Comparison of ENCODE assay signal across 8 mouse cellular contexts in genomic region chr4:114999445-114999772, GRCm38 (mm10). TPM values are rescaled to one million over a fixed set of nuclear protein-coding genes. Genes with fewer than 3 reads are reported as not detected.
DNase-seq lines count a peak whose midpoint lies in the region; ATAC-seq and TF ChIP-seq lines count a peak whose summit lies in the region.

No protein-coding gene starts in this region.

- intact Hi-C loops in heart, postnatal 36 days (cut with DNase I): loop anchor here (1.0 to 5.0 kb wide), 2 partner anchors 12 to 98 kb away; partner anchors contain the start of gene Cmpk1

- no peaks in the 10 kb centered on the region for H3K9me3 ChIP-seq in heart, embryonic 14.5 days (ENCODE audit: control insufficient read depth, low read length)
- H3K9me3 ChIP-seq in ES-Bruce4 (replicated peaks; ENCODE audit: control insufficient read depth, insufficient read depth, low read length, poor library complexity, severe bottlenecking): no peaks in the 10 kb centered on the region
- H3K9me3 ChIP-seq in forebrain, embryonic 15.5 days: no peaks in the 10 kb centered on the region
- H3K9me3 ChIP-seq in liver, embryonic 16.5 days (replicated peaks; ENCODE audit: control insufficient read depth, low read length): no peaks in the 10 kb centered on the region

- H3K4me2 ChIP-seq in heart, embryonic 14.5 days (ENCODE audit: low read length): peak overlapping the region; percentile 69
- H3K4me2 ChIP-seq in forebrain, embryonic 15.5 days (replicated peaks): peak overlapping the region; percentile 68
- peak overlapping the region; percentile 99 for H3K4me2 ChIP-seq in liver, embryonic 16.5 days (ENCODE audit: low read depth, low read length)

- peaks cover 14% of the 10 kb centered on the region for H3K36me3 ChIP-seq in heart, embryonic 14.5 days (ENCODE audit: control insufficient read depth, insufficient read depth, low read length)
- no peaks in the 10 kb centered on the region; the same call in 1 of the 2 replicates for H3K36me3 ChIP-seq in ES-Bruce4 (ENCODE audit: control insufficient read depth, insufficient read depth, low read length, poor library complexity, severe bottlenecking)
- no peaks in the 10 kb centered on the region; the same call in 1 of the 2 replicates for H3K36me3 ChIP-seq in forebrain, embryonic 15.5 days
- peaks cover 11% of the 10 kb centered on the region for H3K36me3 ChIP-seq in liver, embryonic 16.5 days (ENCODE audit: control insufficient read depth, insufficient read depth)

- H3K27me3 ChIP-seq in heart, embryonic 14.5 days (ENCODE audit: control insufficient read depth, insufficient read depth, low read length): no peaks in the 10 kb centered on the region
- H3K27me3 ChIP-seq in ES-Bruce4 (ENCODE audit: control insufficient read depth, insufficient read depth, low read length, poor library complexity, severe bottlenecking): no peaks in the 10 kb centered on the region; the same call in 1 of the 2 replicates
- no peaks in the 10 kb centered on the region for H3K27me3 ChIP-seq in forebrain, embryonic 15.5 days
- H3K27me3 ChIP-seq in liver, embryonic 16.5 days (ENCODE audit: control insufficient read depth, insufficient read depth, low read depth, low read length): no peaks in the 10 kb centered on the region

- H3K9ac ChIP-seq in heart, embryonic 14.5 days (ENCODE audit: low read length): peak overlapping the region; percentile 74
- H3K9ac ChIP-seq in ES-Bruce4 (ENCODE audit: low read depth, poor library complexity, severe bottlenecking): peak overlapping the region; percentile 92
- H3K9ac ChIP-seq in forebrain, embryonic 15.5 days (replicated peaks): peak overlapping the region; percentile 59
- peak overlapping the region; percentile 83 for H3K9ac ChIP-seq in liver, embryonic 16.5 days (ENCODE audit: low read depth, low read length)

- H3K4me1 ChIP-seq in heart, embryonic 14.5 days (ENCODE audit: control insufficient read depth in 2 of 2, insufficient read depth in 2 of 2, low read length in 2 of 2): peaks cover 0 to 15% of the 10 kb centered on the region in 2 experiments; a peak in 2 of 4 replicates
- no peaks in the 10 kb centered on the region for H3K4me1 ChIP-seq in ES-Bruce4 (ENCODE audit: control insufficient read depth, insufficient read depth, low read length)
- H3K4me1 ChIP-seq in forebrain, embryonic 15.5 days: peaks cover 18% of the 10 kb centered on the region
- peaks cover 14% of the 10 kb centered on the region for H3K4me1 ChIP-seq in liver, embryonic 16.5 days (ENCODE audit: control insufficient read depth, low read depth, low read length)

- no peak for TF ChIP-seq POLR2A in ES-Bruce4 (IDR thresholded peaks at IDR 0.05; ENCODE audit: insufficient read depth, low read length)

- DNase-seq in heart, postnatal 36 days: no peak
- no peak for DNase-seq in natural killer cell, adult 2 months (ENCODE audit: low spot score in 2 of 2)
- no peak for DNase-seq in urinary bladder, postnatal 10 days (ENCODE audit: low spot score)
- no peak for DNase-seq in testis, postnatal 10 days (ENCODE audit: low spot score)

- no peak for ATAC-seq in heart, embryonic 14.5 days (ENCODE audit: insufficient number of reproducible peaks, insufficient read depth, low FRiP score, low read depth)
- no peak; the same call in 1 of the 2 replicates for ATAC-seq in forebrain, embryonic 15.5 days (replicated peaks)
- no peak for ATAC-seq in liver, embryonic 16.5 days (ENCODE audit: low read depth)

- TF ChIP-seq CTCF in ES-Bruce4 (IDR thresholded peaks at IDR 0.05; ENCODE audit: low read depth, low read length): no peak

- peak overlapping the region; percentile 65 to 98 for H3K4me3 ChIP-seq in heart, embryonic 14.5 days (ENCODE audit: control insufficient read depth in 1 of 2, insufficient read depth in 1 of 2, low read depth in 1 of 2, low read length in 2 of 2)
- H3K4me3 ChIP-seq in ES-Bruce4 (ENCODE audit: low read depth, low read length): peak overlapping the region; percentile 99
- H3K4me3 ChIP-seq in forebrain, embryonic 15.5 days: peak overlapping the region; percentile 57
- H3K4me3 ChIP-seq in liver, embryonic 16.5 days (ENCODE audit: low read depth, low read length): peak overlapping the region; percentile 99

- no peak for TF ChIP-seq EP300 in ES-Bruce4 (IDR thresholded peaks at IDR 0.05; ENCODE audit: insufficient read depth, low read depth, low read length)

- H3K27ac ChIP-seq in heart, embryonic 14.5 days (replicated peaks in 1 of 2; ENCODE audit: control insufficient read depth in 1 of 2, insufficient read depth in 1 of 2, low read depth in 2 of 2, low read length in 2 of 2): peak overlapping the region; percentile 93 to 99
- H3K27ac ChIP-seq in ES-Bruce4 (ENCODE audit: insufficient read depth, low read length): peak overlapping the region; percentile 97
- H3K27ac ChIP-seq in forebrain, embryonic 15.5 days (replicated peaks): peak overlapping the region; percentile 96
- peak overlapping the region; percentile 94 for H3K27ac ChIP-seq in liver, embryonic 16.5 days (ENCODE audit: low read length)

- WGBS in heart, embryonic 14.5 days: 8% methylated on average over 9 of the region's 9 CpGs
- WGBS in forebrain, embryonic 15.5 days: 9% methylated on average over 9 of the region's 9 CpGs
- WGBS in liver, embryonic 16.5 days (ENCODE audit: insufficient replicate concordance): 11% methylated on average over 9 of the region's 9 CpGs

RNA-seq across cellular contexts. Expression of gene Stil, which starts 0.6 kb away (rescaled TPM):
- polyA plus RNA-seq in heart, embryonic 14.5 days (2014; fragmentation: Nextera tagmentation; extraction: Ambion mirVana): 9.8 and 11.1 TPM in 2 replicates
- total RNA-seq in heart, postnatal 36 days (2021): under 1 TPM; 0.16 to 0.28 TPM
- 23.5 and 25.3 TPM in 2 replicates for polyA plus RNA-seq in ES-Bruce4 (2011; ENCODE audit: insufficient read depth, insufficient read length, low read depth, missing spikeins)
- 5.7 and 6.5 TPM in 2 replicates for polyA plus RNA-seq in forebrain, embryonic 15.5 days (2015; fragmentation: Nextera tagmentation; extraction: Ambion mirVana)
- polyA plus RNA-seq in liver, embryonic 16.5 days (2015; fragmentation: Nextera tagmentation; extraction: Ambion mirVana): 10.2 and 10.4 TPM in 2 replicates

RNA-seq across cellular contexts. Expression of gene Cmpk1, which starts 12.4 kb away (rescaled TPM):
- 59.4 and 64.8 TPM in 2 replicates for polyA plus RNA-seq in heart, embryonic 14.5 days (2014; fragmentation: Nextera tagmentation; extraction: Ambion mirVana)
- 10 to 100 TPM; 36.1 to 37.7 TPM for total RNA-seq in heart, postnatal 36 days (2021)
- 53.8 and 65.7 TPM in 2 replicates for polyA plus RNA-seq in ES-Bruce4 (2011; ENCODE audit: insufficient read depth, insufficient read length, low read depth, missing spikeins)
- polyA plus RNA-seq in forebrain, embryonic 15.5 days (2015; fragmentation: Nextera tagmentation; extraction: Ambion mirVana): 161 and 168 TPM in 2 replicates
- polyA plus RNA-seq in liver, embryonic 16.5 days (2015; fragmentation: Nextera tagmentation; extraction: Ambion mirVana): 44.6 and 46.8 TPM in 2 replicates

RNA-seq across cellular contexts. Expression of gene Tal1, which starts 56.8 kb away (rescaled TPM):
- 1.5 and 2.8 TPM in 2 replicates for polyA plus RNA-seq in heart, embryonic 14.5 days (2014; fragmentation: Nextera tagmentation; extraction: Ambion mirVana)
- total RNA-seq in heart, postnatal 36 days (2021): 1 to 10 TPM; 4.0 to 4.3 TPM
- polyA plus RNA-seq in ES-Bruce4 (2011; ENCODE audit: insufficient read depth, insufficient read length, low read depth, missing spikeins): 0.37 and 0.61 TPM in 2 replicates
- 0.48 and 0.60 TPM in 2 replicates for polyA plus RNA-seq in forebrain, embryonic 15.5 days (2015; fragmentation: Nextera tagmentation; extraction: Ambion mirVana)
- polyA plus RNA-seq in liver, embryonic 16.5 days (2015; fragmentation: Nextera tagmentation; extraction: Ambion mirVana): 17.1 and 17.8 TPM in 2 replicates
